Mouse (Mus musculus) cerebellum, postnatal 14 days (tissue): ENCODE data around the gene Setd4.

Experiments used
- DNase-seq, 2 experiments: peaks; one replicate each; pipeline ENCODE4 v3.0.0; 2021; ENCODE audit warnings: mixed read lengths in 2 of 2

Setd4 gene

GRCm38 (mm10) chr16:93591450-93592430, 12.1 kb downstream of the Setd4 start:
- DNase-seq: no peak

- DNase-seq: no peak
Observed at GRCm38 (mm10) chr16:93590915-93591314, 12.9 kb downstream of the Setd4 start.

- no peak for DNase-seq
Observed at GRCm38 (mm10) chr16:93588281-93588680, 15.6 kb downstream of the Setd4 start.

GRCm38 (mm10) chr16:93586382-93586781, 17.5 kb downstream of the Setd4 start:
- no peak for DNase-seq

- DNase-seq: no peak
Observed at GRCm38 (mm10) chr16:93585703-93586205, 18.1 kb downstream of the Setd4 start.

GRCm38 (mm10) chr16:93584976-93585702, 18.7 kb downstream of the Setd4 start:
- DNase-seq: no peak

- peak in 1 of 2 experiments; percentile 30 for DNase-seq
Observed at GRCm38 (mm10) chr16:93581125-93581524, 22.7 kb downstream of the Setd4 start.

GRCm38 (mm10) chr16:93578346-93579005, 25.4 kb downstream of the Setd4 start:
- no peak for DNase-seq

- peak; percentile 91 to 94 for DNase-seq
Observed at GRCm38 (mm10) chr16:93576412-93577082, 27.3 kb downstream of the Setd4 start.

- no peak for DNase-seq
Observed at GRCm38 (mm10) chr16:93575574-93575973, 28.3 kb downstream of the Setd4 start.

- no peak for DNase-seq
Observed at GRCm38 (mm10) chr16:93574521-93575191, 29.2 kb downstream of the Setd4 start.

GRCm38 (mm10) chr16:93573434-93573833, 30.4 kb downstream of the Setd4 start:
- no peak for DNase-seq

- DNase-seq: no peak
Observed at GRCm38 (mm10) chr16:93572383-93572782, 31.5 kb downstream of the Setd4 start.

- DNase-seq: no peak
Observed at GRCm38 (mm10) chr16:93558499-93558898, 45.4 kb downstream of the Setd4 start.

- no peak for DNase-seq
Observed at GRCm38 (mm10) chr16:93557646-93558045, 46.2 kb downstream of the Setd4 start.

GRCm38 (mm10) chr16:93552686-93553513, 51.0 kb downstream of the Setd4 start:
- no peak for DNase-seq

GRCm38 (mm10) chr16:93549287-93549686, 54.6 kb downstream of the Setd4 start:
- DNase-seq: no peak

GRCm38 (mm10) chr16:93548045-93548444, 55.8 kb downstream of the Setd4 start:
- peak in 1 of 2 experiments; percentile 15 for DNase-seq

GRCm38 (mm10) chr16:93547122-93547521, 56.7 kb downstream of the Setd4 start:
- no peak for DNase-seq

GRCm38 (mm10) chr16:93546354-93546965, 57.4 kb downstream of the Setd4 start:
- DNase-seq: no peak
